Mouse (Mus musculus) frontal cortex, adult (tissue): ENCODE measurements at regions not wholly inside any gene's neighbourhood (a gene's known extent, or its start where the extent isn't known, plus 50 kb on each side); places are given as distances from the start of the nearest gene placed in this dataset.

Experiments used
- ATAC-seq: cut with Nextera tagmentation; 2 replicates; pipeline ENCODE4 v1.9.2; 2017; ENCODE audit warnings: mild to moderate bottlenecking, moderate library complexity, mixed read lengths; ENCODE audit not compliant: low TSS enrichment

DNA sequence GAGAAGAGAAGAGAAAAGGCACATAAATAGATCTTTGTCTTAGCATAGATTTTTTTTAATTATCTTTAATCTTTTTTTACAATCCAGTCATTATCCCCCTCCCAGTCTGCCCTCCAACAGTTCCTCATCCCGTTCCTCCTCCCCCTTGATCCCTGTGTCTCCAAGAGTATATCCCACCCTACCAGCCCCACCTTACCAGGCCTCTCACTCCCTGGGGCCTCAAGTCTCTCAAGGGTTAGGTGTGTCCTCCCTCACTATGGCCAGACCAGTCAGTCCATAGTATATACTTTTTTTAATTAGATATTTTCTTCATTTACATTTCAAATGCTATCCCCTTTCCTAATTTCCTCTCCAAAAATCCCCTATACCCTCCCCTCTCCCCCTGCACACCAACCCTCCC lies 475.1 kb downstream of the Rps29 start:
- no peak for ATAC-seq

DNA sequence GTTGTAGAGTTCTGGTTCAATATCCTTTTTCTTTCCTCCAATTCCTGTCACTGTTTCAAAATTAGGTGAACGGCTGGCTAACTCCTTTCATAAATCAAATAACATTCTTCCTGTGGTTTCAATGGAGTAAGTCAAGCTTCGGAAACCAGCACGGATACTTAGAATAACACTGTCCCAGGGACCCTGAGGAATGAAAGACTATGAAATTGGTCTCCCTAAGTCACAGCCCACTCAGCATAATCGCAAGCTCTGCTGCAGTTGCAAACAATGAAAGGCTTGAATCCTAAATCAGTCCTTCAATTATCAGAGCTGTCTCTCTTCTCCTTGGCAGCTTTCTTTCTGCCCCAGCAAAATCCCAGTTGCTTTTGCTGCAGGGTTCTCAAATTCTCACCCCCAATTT lies 475.8 kb downstream of the Rps29 start:
- ATAC-seq = no peak

DNA sequence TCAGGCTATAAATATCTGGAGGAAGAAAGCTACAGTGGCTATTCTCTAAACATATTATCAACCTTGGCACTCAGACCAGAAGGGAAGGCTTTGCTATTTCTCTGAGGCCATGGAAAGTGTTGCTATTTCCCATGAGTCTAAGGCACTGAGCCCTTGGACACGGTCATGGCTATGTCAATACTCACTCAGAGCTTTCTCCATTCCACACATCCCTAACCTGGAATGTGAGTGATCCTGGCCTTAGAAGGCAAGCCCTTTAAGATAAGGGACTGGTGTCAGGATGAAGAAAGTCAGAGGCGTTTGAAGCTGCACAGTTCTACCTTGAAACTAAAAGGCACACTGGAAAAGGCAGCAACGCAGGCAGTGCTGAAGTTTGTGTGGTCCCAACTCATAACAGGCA lies 478.3 kb downstream of the Rps29 start:
- no peak for ATAC-seq

DNA sequence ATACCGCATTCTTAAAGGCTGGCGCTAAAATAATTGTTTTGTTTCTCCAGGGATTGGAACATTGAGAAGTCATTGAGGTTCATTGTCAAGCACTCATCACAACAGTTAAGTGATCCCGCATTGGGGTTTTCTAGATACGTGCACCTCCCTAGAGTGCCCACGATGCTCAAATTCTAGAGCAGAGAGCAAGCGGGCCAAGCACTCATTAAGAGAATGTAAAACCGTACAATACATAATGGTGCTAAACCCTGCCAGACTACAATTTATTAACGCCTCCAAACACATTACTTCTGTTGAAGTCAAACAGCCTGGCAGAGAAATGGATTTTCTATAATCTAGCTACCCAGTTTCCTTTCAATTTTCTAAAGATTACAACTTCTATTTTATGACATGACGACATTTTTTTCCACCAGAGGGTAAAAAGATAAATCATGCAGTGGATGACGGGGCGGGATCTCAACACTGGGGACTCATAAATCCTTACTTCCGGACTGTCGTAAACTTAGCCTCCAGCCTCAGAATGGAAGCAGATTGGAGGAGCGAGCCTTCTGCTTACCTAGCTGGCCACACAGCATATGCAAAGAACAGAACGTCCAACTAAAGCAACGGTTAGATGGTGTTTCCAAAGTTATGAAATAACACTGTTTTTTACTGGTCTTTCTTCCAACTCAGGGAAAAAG lies 482.8 kb downstream of the Rps29 start:
- no peak for ATAC-seq

DNA sequence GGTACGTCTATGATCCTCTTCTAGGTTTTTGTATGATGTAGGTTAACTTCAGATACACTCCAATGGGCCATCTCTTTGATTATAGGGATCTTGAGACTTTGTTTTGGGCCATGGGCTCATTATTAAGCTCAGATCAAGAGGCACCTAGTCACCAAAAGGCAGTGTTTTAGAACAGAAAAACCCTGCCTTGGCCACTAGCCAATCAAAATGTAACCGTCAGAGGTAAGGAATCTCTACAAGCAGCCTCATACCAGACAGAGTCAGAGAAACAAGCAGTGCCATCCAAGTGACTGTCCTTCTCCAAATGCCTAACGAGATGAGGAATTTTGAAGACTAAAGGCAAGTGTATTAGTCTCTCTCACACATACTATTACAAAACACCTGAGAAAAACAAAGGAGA lies 487.0 kb downstream of the Rps29 start:
- no peak for ATAC-seq

- ATAC-seq = no peak
These were observed 512.9 kb downstream of the Rps29 start for GRCm38 (mm10) chr12:68645901-68646585.

DNA sequence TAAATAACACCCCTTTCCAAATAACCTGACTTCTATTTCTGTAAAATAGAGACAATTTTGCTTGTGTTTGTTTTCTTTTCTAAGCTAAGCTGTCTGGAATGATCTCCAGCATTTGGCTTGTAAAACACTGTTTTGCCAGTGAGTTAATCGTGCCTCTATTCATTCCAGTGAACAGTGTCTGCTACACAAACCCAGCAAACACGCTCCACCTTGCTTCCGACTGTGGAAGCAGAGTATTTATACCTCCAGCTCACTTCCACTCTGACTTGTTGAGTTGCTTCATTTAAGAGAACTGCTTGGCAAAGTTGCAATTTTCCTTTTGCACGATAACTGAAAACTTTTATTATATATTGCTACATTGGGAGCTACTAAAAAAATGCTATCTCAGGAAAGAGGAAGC lies 515.3 kb downstream of the Rps29 start:
- ATAC-seq = peak; percentile 62

DNA sequence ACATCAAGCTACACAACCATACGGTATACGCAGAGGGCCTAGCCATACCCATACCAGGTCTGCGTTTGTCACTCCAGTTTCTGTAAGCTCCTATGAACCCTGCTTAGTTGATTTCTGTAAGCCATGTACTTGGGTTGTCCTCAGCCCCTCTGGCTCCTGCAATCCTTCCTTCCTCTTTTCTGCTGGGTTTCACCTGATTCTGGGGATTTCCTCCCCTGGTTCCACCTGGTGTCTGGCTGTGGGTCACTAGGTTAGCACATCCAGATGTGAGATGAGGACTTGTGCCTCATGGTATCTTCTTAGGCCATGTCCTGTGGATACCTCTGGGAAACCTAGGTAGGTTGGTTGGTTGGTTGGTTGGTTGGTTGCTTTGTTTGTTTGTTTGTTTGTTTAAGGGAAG lies 526.5 kb downstream of the Rps29 start:
- no peak for ATAC-seq

- ATAC-seq = peak; percentile 92
These were observed 540.6 kb downstream of the Rps29 start for GRCm38 (mm10) chr12:68618337-68618736.

DNA sequence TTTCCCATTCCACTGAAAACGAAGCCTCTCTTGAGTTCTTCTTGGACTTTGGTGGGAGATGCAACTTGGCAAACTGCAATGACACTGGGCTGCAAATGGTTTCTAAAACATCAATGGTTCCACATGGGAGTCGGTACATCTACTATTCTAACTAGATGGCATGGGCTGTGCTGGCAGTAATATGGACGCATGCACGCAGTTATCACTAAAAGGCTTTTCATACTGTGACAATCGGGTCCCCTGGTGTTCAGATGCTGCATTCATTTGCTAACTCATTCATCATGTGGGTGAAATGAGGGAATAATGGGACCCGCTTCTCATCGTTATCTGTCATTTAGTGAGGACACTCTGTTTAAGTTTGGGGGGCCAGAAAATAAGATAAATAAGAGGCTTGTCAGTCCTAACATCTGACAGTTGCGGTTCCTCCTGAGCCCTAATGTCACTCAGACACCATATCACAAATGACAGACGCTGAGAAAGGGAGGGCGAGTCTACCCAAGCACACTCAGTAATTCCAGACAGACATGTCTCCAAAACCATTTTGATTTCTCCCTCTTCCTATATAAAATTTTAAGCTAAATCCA lies 553.5 kb downstream of the Rps29 start:
- no peak for ATAC-seq

DNA sequence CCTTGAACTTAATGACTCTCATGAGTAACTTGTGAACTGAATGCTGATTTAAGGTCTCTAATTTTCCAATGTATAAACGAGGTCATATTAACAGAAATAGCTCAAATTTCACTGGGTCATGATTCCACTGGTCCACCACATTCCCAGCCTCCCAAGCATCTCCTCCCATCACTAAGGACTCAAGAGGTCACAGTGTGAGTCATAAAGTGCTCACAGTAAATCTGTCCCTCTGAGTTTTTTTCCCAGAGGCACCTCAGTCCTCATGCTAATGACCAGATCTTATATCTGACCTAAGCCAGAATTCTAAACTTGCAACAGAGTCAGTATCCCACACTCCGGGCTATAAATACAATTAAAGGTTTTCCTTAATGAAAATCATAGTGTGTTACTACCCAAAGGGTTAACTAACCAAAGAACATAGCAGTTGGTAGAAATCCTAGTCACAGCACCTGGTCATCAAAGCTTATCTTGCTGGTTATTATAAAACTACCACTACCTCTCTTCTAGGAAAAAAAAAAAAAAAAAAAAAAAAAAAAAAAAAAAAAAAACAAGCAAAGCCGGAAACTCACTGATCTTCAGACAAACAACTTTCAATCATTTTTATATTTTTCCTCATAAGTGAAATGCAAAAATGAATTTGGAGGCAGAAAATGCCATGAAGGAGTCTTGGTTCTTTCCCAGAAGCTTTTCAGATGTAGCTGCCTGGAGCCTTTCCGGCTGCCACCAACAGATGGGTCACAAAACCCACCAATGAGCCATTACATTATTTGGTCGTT lies 554.3 kb downstream of the Rps29 start:
- no peak for ATAC-seq

- no peak for ATAC-seq
These were observed 556.3 kb downstream of the Rps29 start for GRCm38 (mm10) chr12:68602682-68603081.

- ATAC-seq = no peak
These were observed 557.6 kb downstream of the Rps29 start for GRCm38 (mm10) chr12:68601366-68601765.

- peak; percentile 98 for ATAC-seq
These were observed 559.0 kb downstream of the Rps29 start for GRCm38 (mm10) chr12:68599681-68600596.

- no peak for ATAC-seq
These were observed 559.9 kb downstream of the Rps29 start for GRCm38 (mm10) chr12:68599016-68599616.

GRCm38 (mm10) chr12:68585524-68585872 lies 573.5 kb downstream of the Rps29 start:
- ATAC-seq = no peak

- ATAC-seq = no peak
These were observed 574.0 kb downstream of the Rps29 start for GRCm38 (mm10) chr12:68584786-68585523.

- ATAC-seq = no peak
These were observed 579.1 kb downstream of the Rps29 start for GRCm38 (mm10) chr12:68579909-68580308.

DNA sequence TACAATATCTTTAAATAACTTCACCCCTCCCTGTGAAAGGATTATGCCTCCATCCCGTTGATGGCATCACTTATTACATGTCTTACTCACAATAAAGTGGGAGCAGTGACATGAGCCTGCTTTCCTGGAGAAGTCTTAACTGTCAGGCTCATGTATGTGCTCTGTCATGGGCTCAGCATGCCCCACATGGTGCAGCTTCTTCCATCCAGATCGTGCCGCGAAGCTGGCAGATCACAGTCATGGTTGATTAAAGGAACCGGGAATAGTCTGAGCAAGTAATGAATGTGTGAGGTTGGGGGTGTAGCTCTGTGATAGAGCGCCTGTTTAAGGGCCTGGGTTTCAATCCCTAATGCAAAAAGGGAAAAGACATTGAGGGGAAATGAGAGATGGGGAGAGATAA lies 581.5 kb downstream of the Rps29 start:
- ATAC-seq = no peak

GRCm38 (mm10) chr12:68576855-68577254 lies 582.1 kb downstream of the Rps29 start:
- no peak for ATAC-seq
